Mouse (Mus musculus) MEL (cell line): ENCODE measurements around the gene Morc1. TPM values are rescaled to one million over a fixed set of nuclear protein-coding genes. Genes with fewer than 3 reads are reported as not detected.

ENCODE experiments used
- DNase-seq: peaks from one replicate; pipeline ENCODE4 v3.0.0; 2011; ENCODE audit warnings: low read depth, low spot score
- H3K27ac ChIP-seq: 2 replicates; pipeline ENCODE4 v1.5.1; 2012; ENCODE audit warnings: low read depth, mild to moderate bottlenecking, control low read depth, low read length, moderate library complexity; ENCODE audit not compliant: control insufficient read depth
- H3K27me3 ChIP-seq, 2 experiments: fragments of 150-350 bp in 1 of 2; sonication (generic) in 1 of 2; 2 replicates each; pipeline ENCODE4 v1.6.1; 2012; ENCODE audit warnings: low read length in 2 of 2, mild to moderate bottlenecking in 2 of 2, improper control_type of control experiment in 1 of 2, moderate library complexity in 1 of 2; ENCODE audit not compliant: insufficient read depth in 2 of 2, control insufficient read depth in 1 of 2
- H3K36me3 ChIP-seq, 2 experiments: 2 replicates each; pipeline ENCODE4 v1.6.1; 2012 to 2014; ENCODE audit warnings: low read length in 2 of 2, improper control_type of control experiment in 1 of 2, inconsistent platforms in 1 of 2, mild to moderate bottlenecking in 1 of 2; ENCODE audit not compliant: insufficient read depth in 2 of 2, control insufficient read depth in 1 of 2
- H3K4me1 ChIP-seq, 2 experiments: fragments of 150-350 bp in 1 of 2; sonication (generic) in 1 of 2; 2 replicates each; pipeline ENCODE4 v1.6.1; 2012; ENCODE audit warnings: low read length in 2 of 2, improper control_type of control experiment in 1 of 2, mild to moderate bottlenecking in 1 of 2; ENCODE audit not compliant: insufficient read depth in 2 of 2, control insufficient read depth in 1 of 2
- H3K4me3 ChIP-seq, 2 experiments: fragments of 150-350 bp in 1 of 2; sonication (generic) in 1 of 2; 2 replicates each; pipeline ENCODE4 v1.5.1; 2012; ENCODE audit warnings: low read depth in 2 of 2, low read length in 2 of 2, mild to moderate bottlenecking in 2 of 2, moderate library complexity in 2 of 2, control low read depth in 1 of 2, improper control_type of control experiment in 1 of 2; ENCODE audit not compliant: control insufficient read depth in 1 of 2, insufficient read depth in 1 of 2
- H3K79me2 ChIP-seq: 2 replicates; pipeline ENCODE4 v1.6.1; 2012; ENCODE audit warnings: mild to moderate bottlenecking, low read length, moderate library complexity; ENCODE audit not compliant: control insufficient read depth, poor library complexity, insufficient read depth
- H3K9ac ChIP-seq: 2 replicates; pipeline ENCODE4 v1.6.1; 2012; ENCODE audit warnings: low read depth, mild to moderate bottlenecking, control low read depth, low read length, moderate library complexity; ENCODE audit not compliant: control insufficient read depth, poor library complexity, severe bottlenecking
- H3K9me3 ChIP-seq: fragments of 150-350 bp; sonication (generic); replicated peaks from 2 replicates; pipeline ENCODE4 v1.6.1; 2012; ENCODE audit warnings: mild to moderate bottlenecking, low read length, improper control_type of control experiment, moderate library complexity; ENCODE audit not compliant: insufficient read depth
- CTCF ChIP-seq, 3 experiments: IDR thresholded peaks in 2 of 3; conservative IDR thresholded peaks in 1 of 3; 2 replicates each; pipeline ENCODE4 v1.5.1; 2011 to 2012; ENCODE audit warnings: low read length in 3 of 3, low read depth in 2 of 3, mild to moderate bottlenecking in 2 of 3, improper control_type of control experiment in 1 of 3, inconsistent platforms in 1 of 3, mixed read lengths in 1 of 3, moderate library complexity in 1 of 3; ENCODE audit not compliant: control insufficient read depth in 1 of 3, insufficient read depth in 1 of 3, poor library complexity in 1 of 3, severe bottlenecking in 1 of 3
- ELF1 ChIP-seq: IDR thresholded peaks from 2 replicates; pipeline ENCODE4 v1.6.1; 2014; ENCODE audit warnings: low read depth, mild to moderate bottlenecking, inconsistent platforms, low read length, improper control_type of control experiment, moderate library complexity
- ETS1 ChIP-seq: IDR thresholded peaks from 2 replicates; pipeline ENCODE4 v1.6.1; 2012; ENCODE audit warnings: low read depth, mild to moderate bottlenecking, inconsistent platforms, low read length, improper control_type of control experiment, moderate library complexity
- GABPA ChIP-seq: IDR thresholded peaks from 2 replicates; pipeline ENCODE4 v1.6.1; 2012; ENCODE audit warnings: low read depth, mild to moderate bottlenecking, inconsistent platforms, low read length, improper control_type of control experiment, moderate library complexity
- GATA1 ChIP-seq: IDR thresholded peaks from 2 replicates; pipeline ENCODE4 v1.6.1; 2011; ENCODE audit warnings: low read depth, low read length, improper control_type of control experiment
- HCFC1 ChIP-seq: IDR thresholded peaks from 2 replicates; pipeline ENCODE4 v1.6.1; 2012; ENCODE audit warnings: low read depth, mild to moderate bottlenecking, inconsistent platforms, low read length, improper control_type of control experiment, moderate library complexity
- JUND ChIP-seq: IDR thresholded peaks from 2 replicates; pipeline ENCODE4 v1.6.1; 2011; ENCODE audit warnings: low read depth, mild to moderate bottlenecking, improper control_type of control experiment, low read length
- KAT2A ChIP-seq: conservative IDR thresholded peaks from 2 replicates; pipeline ENCODE4 v1.6.1; 2012; ENCODE audit warnings: low read depth, low read length, improper control_type of control experiment, inconsistent platforms
- MAX ChIP-seq: IDR thresholded peaks from 2 replicates; pipeline ENCODE4 v1.6.1; 2011; ENCODE audit warnings: low read length, improper control_type of control experiment
- MYB ChIP-seq: IDR thresholded peaks from 2 replicates; pipeline ENCODE4 v1.6.1; 2011; ENCODE audit warnings: mild to moderate bottlenecking, low read depth, low read length, improper control_type of control experiment
- NELFE ChIP-seq: IDR thresholded peaks from 2 replicates; pipeline ENCODE4 v1.6.1; 2011; ENCODE audit warnings: low read depth, low read length, improper control_type of control experiment
- NRF1 ChIP-seq: IDR thresholded peaks from 2 replicates; pipeline ENCODE4 v1.6.1; 2014; ENCODE audit warnings: low read depth, mild to moderate bottlenecking, inconsistent platforms, low read length, improper control_type of control experiment, moderate library complexity; ENCODE audit not compliant: poor library complexity, insufficient read depth, severe bottlenecking
- POLR2AphosphoS2 ChIP-seq: IDR thresholded peaks from 2 replicates; pipeline ENCODE4 v1.6.1; 2011; ENCODE audit warnings: low read length, improper control_type of control experiment
- POLR2AphosphoS5 ChIP-seq: IDR thresholded peaks from 2 replicates; pipeline ENCODE4 v1.6.1; 2012; ENCODE audit warnings: low read depth, borderline replicate concordance, mild to moderate bottlenecking, inconsistent platforms, low read length, moderate library complexity, mixed read lengths
- RCOR1 ChIP-seq: IDR thresholded peaks from 2 replicates; pipeline ENCODE4 v1.6.1; 2012; ENCODE audit warnings: low read depth, mild to moderate bottlenecking, inconsistent platforms, low read length, improper control_type of control experiment
- SMC3 ChIP-seq: IDR thresholded peaks from 2 replicates; pipeline ENCODE4 v1.6.1; 2011; ENCODE audit warnings: low read depth, low read length, improper control_type of control experiment
- TAL1 ChIP-seq: IDR thresholded peaks from 2 replicates; pipeline ENCODE4 v1.6.1; 2012; ENCODE audit warnings: mild to moderate bottlenecking, inconsistent platforms, low read length, moderate library complexity, mixed read lengths
- polyA plus RNA-seq, 2 experiments: library from polyadenylated mRNA; stranded (reverse) in 1 of 2; unstranded in 1 of 2; fragments of >175 nt in 1 of 2; fragments of >200 nt in 1 of 2; gene quantifications; 2 replicates each; pipeline versions ENCODE4 v1.2.1 to v1.2.4; 2012; ENCODE audit warnings: low replicate concordance in 2 of 2, low read depth in 1 of 2; ENCODE audit not compliant: insufficient read length in 2 of 2, insufficient read depth in 1 of 2, missing spikeins in 1 of 2
- total RNA-seq: library from RNA; depleted of rRNA; stranded (reverse); fragments of 300-350 nt; gene quantifications from 2 replicates; pipeline ENCODE4 v1.2.3, GENCODE M21; 2012

The Morc1 gene
- total and polyA plus RNA-seq, 3 experiments: not detected

DNA sequence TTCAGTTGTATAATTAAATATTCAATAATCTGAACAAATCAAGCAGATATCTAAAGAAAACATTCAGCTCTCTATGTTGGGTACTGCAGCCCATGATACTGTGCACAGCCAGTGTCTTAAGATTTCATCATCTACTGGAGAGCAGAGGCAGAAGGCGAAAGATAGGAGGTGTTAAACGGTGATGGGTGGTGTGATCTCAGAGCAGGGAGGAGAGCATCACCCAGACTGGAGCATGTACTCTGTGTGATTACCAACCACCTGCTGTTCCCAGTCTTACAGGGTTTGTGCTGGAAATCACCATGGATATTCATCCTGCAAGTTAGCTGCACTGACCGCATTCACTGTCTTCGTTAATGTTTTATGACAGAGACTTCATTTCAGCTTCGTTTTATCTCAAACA lies 106.1 kb downstream of the Morc1 start:
- no peak for TF ChIP-seq TAL1
- no peak for TF ChIP-seq NELFE
- TF ChIP-seq ELF1: no peak
- no peak for TF ChIP-seq ETS1
- no peak for TF ChIP-seq NRF1
- no peak for TF ChIP-seq RCOR1
- TF ChIP-seq, all 39 proteins: peak for 0
- no peaks in the 10 kb centered on the region for H3K27me3 ChIP-seq
- no peaks in the 10 kb centered on the region for H3K9me3 ChIP-seq
- H3K4me3 ChIP-seq: no peak overlapping the region
- DNase-seq: no peak
- no peak overlapping the region for H3K9ac ChIP-seq
- no peak overlapping the region for H3K27ac ChIP-seq
- H3K79me2 ChIP-seq: no peaks in the 10 kb centered on the region
- H3K4me1 ChIP-seq: no peaks in the 10 kb centered on the region
- no peaks in the 10 kb centered on the region for H3K36me3 ChIP-seq

DNA sequence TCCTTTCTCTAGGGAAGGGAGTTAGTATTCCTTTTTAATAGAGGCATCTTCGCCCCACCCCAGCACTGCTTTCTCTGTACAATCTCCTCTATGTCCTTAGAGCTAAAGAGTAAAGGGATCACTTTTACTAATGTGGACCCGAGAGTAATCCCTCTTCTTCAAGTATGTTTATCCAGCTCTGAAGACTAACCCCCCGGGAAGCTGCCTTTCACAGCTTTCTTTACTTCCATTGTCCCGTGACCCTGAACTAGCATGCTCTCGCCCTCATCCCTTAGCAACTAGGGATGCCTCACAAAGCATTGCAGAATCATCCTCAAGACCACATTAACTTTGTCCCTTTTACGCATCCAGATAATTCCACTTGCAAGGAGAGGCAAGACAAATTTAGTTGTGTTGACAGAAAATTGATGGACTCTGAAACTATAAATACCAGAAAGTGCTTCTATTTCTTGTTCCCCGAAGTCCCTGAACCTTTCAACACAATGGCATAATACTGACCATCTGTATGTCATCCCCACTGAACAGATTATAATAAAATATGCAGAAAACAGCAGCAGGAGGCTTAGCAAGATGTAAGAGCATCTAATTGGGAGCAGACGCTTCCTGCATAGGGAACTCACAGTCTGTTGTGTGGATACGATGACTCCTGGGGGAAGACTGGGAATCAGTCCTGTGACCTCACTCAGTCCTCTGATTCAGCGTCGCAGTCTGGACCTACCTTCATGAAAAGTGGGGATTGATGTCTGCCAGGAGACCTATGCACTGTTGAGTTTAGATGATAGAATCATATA lies 131.4 kb downstream of the Morc1 start:
- no peak overlapping the region for H3K4me3 ChIP-seq
- H3K9ac ChIP-seq: no peak overlapping the region
- no peaks in the 10 kb centered on the region for H3K36me3 ChIP-seq
- no peaks in the 10 kb centered on the region for H3K79me2 ChIP-seq
- H3K9me3 ChIP-seq: no peaks in the 10 kb centered on the region
- DNase-seq: no peak
- H3K27ac ChIP-seq: no peak overlapping the region
- H3K27me3 ChIP-seq: no peaks in the 10 kb centered on the region
- H3K4me1 ChIP-seq: no peaks in the 10 kb centered on the region
- TF ChIP-seq POLR2AphosphoS2 (no peak), JUND (no peak), KAT2A (no peak), SMC3 (no peak), CTCF (IDR thresholded peaks at IDR 0.05 in 2 of 3, conservative IDR thresholded peaks at IDR 0.05 in 1 of 3; ENCODE audit: control insufficient read depth in 1 of 3, insufficient read depth in 1 of 3, low read depth in 2 of 3, low read length in 3 of 3, poor library complexity in 1 of 3, severe bottlenecking in 1 of 3) (no peak), MAX (no peak), HCFC1 (no peak), RCOR1 (no peak), GABPA (no peak), POLR2AphosphoS5 (no peak), MYB (no peak), NELFE (no peak), GATA1 (no peak)
